Comparison of ENCODE assay signal across 25 mouse cellular contexts in genomic region chr8:78765556-78765955, GRCm38 (mm10).
"Had no signal": no experiment of that assay in that cellular context is flagged by ENCODE, and none has a peak within 500 bp of the region (broad histone marks: within the 10 kb centered on the region; RNA-seq: fewer than 3 reads in every experiment).

No protein-coding gene starts in this region.

- H3K4me3 ChIP-seq: gastrocnemius, adult 2 months; heart, embryonic 10.5 days; heart, embryonic 12.5 days; hindbrain, embryonic 10.5 days; hindbrain, embryonic 12.5 days; layer of hippocampus, adult 2 months; left cerebral cortex, adult 2 months; limb, embryonic 10.5 days; limb, embryonic 12.5 days; liver, embryonic 13.5 days had no signal

- H3K27ac ChIP-seq: gastrocnemius, adult 2 months; heart, embryonic 10.5 days; hindbrain, embryonic 10.5 days; hindbrain, embryonic 12.5 days; hindbrain, embryonic 14.5 days; layer of hippocampus, adult 2 months; left cerebral cortex, adult 2 months; limb, embryonic 10.5 days; limb, embryonic 12.5 days; liver, embryonic 13.5 days had no signal

- H3K36me3 ChIP-seq: heart, embryonic 10.5 days; heart, embryonic 12.5 days; hindbrain, embryonic 10.5 days; hindbrain, embryonic 12.5 days; limb, embryonic 10.5 days; limb, embryonic 12.5 days; liver, embryonic 13.5 days had no signal

- H3K4me2 ChIP-seq: heart, embryonic 12.5 days; hindbrain, embryonic 12.5 days; hindbrain, embryonic 14.5 days; limb, embryonic 12.5 days; liver, embryonic 11.5 days; liver, embryonic 13.5 days had no signal

- ATAC-seq: hindbrain, embryonic 16.5 days; inflammation-experienced regulatory T-cells, adult 6 months; intestine, embryonic 16.5 days had no signal

- H3K9me3 ChIP-seq: heart, embryonic 10.5 days; hindbrain, embryonic 12.5 days; limb, embryonic 10.5 days; liver, embryonic 13.5 days had no signal

- H3K9ac ChIP-seq: heart, embryonic 12.5 days; hindbrain, embryonic 12.5 days; hindbrain, embryonic 14.5 days; limb, embryonic 12.5 days; liver, embryonic 13.5 days had no signal

- H3K27me3 ChIP-seq: heart, embryonic 12.5 days; hindbrain, embryonic 12.5 days; limb, embryonic 12.5 days; liver, embryonic 13.5 days had no signal

- DNase-seq: gastrocnemius, adult 2 months; gastrocnemius, postnatal 10 days; gastrocnemius, postnatal 25 days; heart, postnatal 10 days; heart, postnatal 4 days; kidney, adult 18-20 months; kidney, adult 8-10 months; kidney, postnatal 10 days; kidney, postnatal 25 days; kidney, postnatal 4 days; liver; liver, embryonic 13.5 days had no signal

- H3K4me1 ChIP-seq: heart, embryonic 10.5 days; heart, embryonic 12.5 days; hindbrain, embryonic 10.5 days; hindbrain, embryonic 12.5 days; limb, embryonic 10.5 days; limb, embryonic 12.5 days; liver, embryonic 13.5 days had no signal
